Mouse (Mus musculus) intestine, embryonic 15.5 days (tissue): ENCODE measurements around the gene Ptdss2. TPM values are rescaled to one million over a fixed set of nuclear protein-coding genes. Genes with fewer than 3 reads are reported as not detected.

ENCODE experiments used
- ATAC-seq: fragments of 200-750 bp; cut with Nextera tagmentation; 2 replicates; pipeline ENCODE4 v1.8.0; 2017; ENCODE audit warnings: moderate TSS enrichment, moderate library complexity
- H3K27ac ChIP-seq: fragments of 300-500 bp; sonication (generic); 2 replicates; pipeline ENCODE4 v1.5.1; 2015; ENCODE audit warnings: mild to moderate bottlenecking, inconsistent platforms
- H3K27me3 ChIP-seq: fragments of 300-500 bp; sonication (generic); replicated peaks from 2 replicates; pipeline ENCODE4 v1.6.1; 2015; ENCODE audit warnings: inconsistent platforms
- H3K36me3 ChIP-seq: fragments of 300-500 bp; sonication (generic); 2 replicates; pipeline ENCODE4 v1.6.1; 2015; ENCODE audit warnings: inconsistent platforms
- H3K4me1 ChIP-seq: fragments of 300-500 bp; sonication (generic); replicated peaks from 2 replicates; pipeline ENCODE4 v1.6.1; 2015; ENCODE audit warnings: inconsistent platforms
- H3K4me2 ChIP-seq: fragments of 300-500 bp; sonication (generic); replicated peaks from 2 replicates; pipeline ENCODE4 v1.6.1; 2015; ENCODE audit warnings: mild to moderate bottlenecking, inconsistent platforms
- H3K4me3 ChIP-seq: fragments of 300-500 bp; sonication (generic); replicated peaks from 2 replicates; pipeline ENCODE4 v1.5.1; 2015; ENCODE audit warnings: inconsistent platforms
- H3K9ac ChIP-seq: fragments of 300-500 bp; sonication (generic); 2 replicates; pipeline ENCODE4 v1.6.1; 2015; ENCODE audit warnings: inconsistent platforms
- H3K9me3 ChIP-seq: fragments of 300-500 bp; sonication (generic); 2 replicates; pipeline ENCODE4 v1.6.1; 2016; ENCODE audit warnings: inconsistent platforms
- WGBS: fragments of 180-500 bp; shearing (Covaris S2); methylation state at CpG from one replicate; pipeline ENCODE4 v1.1.7; 2015; 5-methylcytosine and 5-hydroxymethylcytosine counted together
- polyA plus RNA-seq: library from polyadenylated mRNA; unstranded; fragments of >200 nt; fragmentation: Nextera tagmentation; extraction: Ambion mirVana; gene quantifications from 2 replicates; pipeline ENCODE4 v1.2.1, GENCODE M21; 2015

Gene Ptdss2
- 58.0 and 59.7 TPM in 2 replicates for polyA plus RNA-seq

GRCm38 (mm10) chr7:141122245-141122644 is at the start of gene Ptdss2:
Ptdss2 (plus strand) TSS chr7:141122382.
- no peaks in the 10 kb centered on the region for H3K27me3 ChIP-seq
- ATAC-seq = no peak
- H3K27ac ChIP-seq = peak within 1 kb of the TSS; percentile 86
- peaks cover 10% of the 10 kb centered on the region; the same call in 1 of the 2 replicates for H3K4me1 ChIP-seq
- 34% methylated on average over 14 of the region's 14 CpGs for WGBS
- peak within 1 kb of the TSS; percentile 49 for H3K9ac ChIP-seq
- no peaks in the 10 kb centered on the region for H3K36me3 ChIP-seq
- no peaks in the 10 kb centered on the region for H3K9me3 ChIP-seq
- peak within 1 kb of the TSS; percentile 56 for H3K4me3 ChIP-seq
- H3K4me2 ChIP-seq = peak within 1 kb of the TSS; percentile 88

GRCm38 (mm10) chr7:141073782-141074181 is 48.4 kb upstream of the Ptdss2 start:
- Histone ChIP-seq H3K9ac (no peak overlapping the region), H3K36me3 (no peaks in the 10 kb centered on the region), H3K27ac (no peak overlapping the region), H3K27me3 (peaks cover 13% of the 10 kb centered on the region), H3K4me1 (peaks cover 13% of the 10 kb centered on the region), H3K4me3 (no peak overlapping the region), H3K4me2 (no peak overlapping the region), H3K9me3 (no peaks in the 10 kb centered on the region)
- 81% methylated on average over 4 of the region's 4 CpGs for WGBS
- ATAC-seq = no peak

GRCm38 (mm10) chr7:141077841-141078240 is 44.3 kb upstream of the Ptdss2 start, which contains the start of gene Pkp3:
Pkp3 (plus strand) TSS chr7:141078218.
- Histone ChIP-seq H3K9me3 (no peaks in the 10 kb centered on the region), H3K27me3 (no peaks in the 10 kb centered on the region), H3K36me3 (no peaks in the 10 kb centered on the region), H3K4me2 (no peak within 1 kb of the TSS), H3K27ac (no peak within 1 kb of the TSS), H3K4me3 (no peak within 1 kb of the TSS), H3K9ac (no peak within 1 kb of the TSS), H3K4me1 (peaks cover 8% of the 10 kb centered on the region; the same call in 1 of the 2 replicates)
- WGBS = 90% methylated on average over 15 of the region's 15 CpGs
- no peak for ATAC-seq

- Histone ChIP-seq H3K27me3 (no peaks in the 10 kb centered on the region), H3K9ac (no peak overlapping the region), H3K4me2 (no peak overlapping the region), H3K4me1 (peaks cover 8% of the 10 kb centered on the region; the same call in 1 of the 2 replicates), H3K36me3 (no peaks in the 10 kb centered on the region), H3K4me3 (no peak overlapping the region), H3K9me3 (no peaks in the 10 kb centered on the region), H3K27ac (no peak overlapping the region)
- WGBS = 85% methylated on average over 4 of the region's 4 CpGs
- no peak for ATAC-seq
Measured at GRCm38 (mm10) chr7:141078876-141079275, 43.3 kb upstream of the Ptdss2 start.

- WGBS = 19% methylated on average over 34 of the region's 34 CpGs
- peak overlapping the region; percentile 78 for H3K27ac ChIP-seq
- peak; percentile 94 for ATAC-seq
- peak overlapping the region; percentile 51 for H3K4me2 ChIP-seq
- H3K36me3 ChIP-seq = no peaks in the 10 kb centered on the region
- H3K9ac ChIP-seq = peak overlapping the region; percentile 62
- peak overlapping the region; percentile 42 for H3K4me3 ChIP-seq
- peaks cover 8% of the 10 kb centered on the region; the same call in 1 of the 2 replicates for H3K4me1 ChIP-seq
- no peaks in the 10 kb centered on the region for H3K27me3 ChIP-seq
- no peaks in the 10 kb centered on the region for H3K9me3 ChIP-seq
Measured at GRCm38 (mm10) chr7:141079481-141080449, 42.4 kb upstream of the Ptdss2 start.

GRCm38 (mm10) chr7:141087894-141088293 is 34.3 kb upstream of the Ptdss2 start:
- Histone ChIP-seq H3K4me2 (no peak overlapping the region), H3K36me3 (no peaks in the 10 kb centered on the region), H3K4me1 (peaks cover 13% of the 10 kb centered on the region), H3K9ac (no peak overlapping the region), H3K4me3 (no peak overlapping the region), H3K27me3 (peaks cover 11% of the 10 kb centered on the region), H3K27ac (no peak overlapping the region), H3K9me3 (no peaks in the 10 kb centered on the region)
- 23% methylated on average over 8 of the region's 8 CpGs for WGBS
- no peak for ATAC-seq

GRCm38 (mm10) chr7:141088473-141088872 is 33.7 kb upstream of the Ptdss2 start:
- Histone ChIP-seq H3K27ac (no peak overlapping the region), H3K4me2 (no peak overlapping the region), H3K9me3 (no peaks in the 10 kb centered on the region), H3K27me3 (peaks cover 11% of the 10 kb centered on the region), H3K36me3 (no peaks in the 10 kb centered on the region), H3K4me1 (peaks cover 15% of the 10 kb centered on the region), H3K4me3 (no peak overlapping the region), H3K9ac (no peak overlapping the region)
- ATAC-seq = no peak
- WGBS = 19% methylated on average over 18 of the region's 18 CpGs

- no peak overlapping the region for H3K4me2 ChIP-seq
- no peak overlapping the region for H3K4me3 ChIP-seq
- no peaks in the 10 kb centered on the region for H3K9me3 ChIP-seq
- ATAC-seq = no peak
- H3K4me1 ChIP-seq = peaks cover 29% of the 10 kb centered on the region
- H3K27ac ChIP-seq = no peak overlapping the region
- H3K36me3 ChIP-seq = no peaks in the 10 kb centered on the region
- WGBS = 68% methylated on average over 8 of the region's 8 CpGs
- peaks cover 11% of the 10 kb centered on the region for H3K27me3 ChIP-seq
- H3K9ac ChIP-seq = no peak overlapping the region
Measured at GRCm38 (mm10) chr7:141090228-141090627, 32.0 kb upstream of the Ptdss2 start.

- 10% methylated on average over 37 of the region's 37 CpGs for WGBS
- peaks cover 36% of the 10 kb centered on the region for H3K4me1 ChIP-seq
- H3K4me2 ChIP-seq = peak overlapping the region; percentile 56
- peak; percentile 93 for ATAC-seq
- peak overlapping the region; percentile 36; the same call in 1 of the 2 replicates for H3K27ac ChIP-seq
- H3K9ac ChIP-seq = 0 out of 2 replicates have a peak overlapping the region, but pooled peaks have one; percentile 23
- H3K4me3 ChIP-seq = peak overlapping the region; percentile 14
- H3K27me3 ChIP-seq = peaks cover 11% of the 10 kb centered on the region
- H3K36me3 ChIP-seq = no peaks in the 10 kb centered on the region
- no peaks in the 10 kb centered on the region for H3K9me3 ChIP-seq
Measured at GRCm38 (mm10) chr7:141092051-141092735, 30.0 kb upstream of the Ptdss2 start.

GRCm38 (mm10) chr7:141093950-141094349 is 28.2 kb upstream of the Ptdss2 start:
- no peak overlapping the region for H3K27ac ChIP-seq
- H3K4me3 ChIP-seq = no peak overlapping the region
- H3K9me3 ChIP-seq = no peaks in the 10 kb centered on the region
- WGBS = 66% methylated on average over 6 of the region's 6 CpGs
- H3K4me1 ChIP-seq = peaks cover 36% of the 10 kb centered on the region
- H3K36me3 ChIP-seq = no peaks in the 10 kb centered on the region
- no peak overlapping the region for H3K4me2 ChIP-seq
- H3K27me3 ChIP-seq = 0 out of 2 replicates have a peak, but pooled peaks cover 3% of the 10 kb centered on the region
- no peak for ATAC-seq
- no peak overlapping the region for H3K9ac ChIP-seq

- Histone ChIP-seq H3K36me3 (no peaks in the 10 kb centered on the region), H3K9ac (no peak overlapping the region), H3K4me3 (no peak overlapping the region), H3K27ac (no peak overlapping the region), H3K4me2 (0 out of 2 replicates have a peak overlapping the region, but pooled peaks have one; percentile 9), H3K9me3 (no peaks in the 10 kb centered on the region), H3K27me3 (no peaks in the 10 kb centered on the region), H3K4me1 (peaks cover 37% of the 10 kb centered on the region)
- 52% methylated on average over 14 of the region's 15 CpGs for WGBS
- no peak for ATAC-seq
Measured at GRCm38 (mm10) chr7:141094487-141095205, 27.5 kb upstream of the Ptdss2 start.
